Mouse (Mus musculus) heart, postnatal 0 days (tissue): ENCODE results near the gene Zfp580. TPM values are rescaled to one million over a fixed set of nuclear protein-coding genes. Genes with fewer than 3 reads are reported as not detected.
"Not testable (repeated sequence)": the region's sequence is repeated elsewhere in the genome, so short reads cannot be mapped to it uniquely, and the experiment has no call there.

Experiments used
- ATAC-seq: fragments of 200-750 bp; cut with Nextera tagmentation; 2 replicates; pipeline ENCODE4 v1.8.0; 2017; ENCODE audit warnings: low read depth, moderate number of reproducible peaks, moderate library complexity; ENCODE audit not compliant: insufficient read depth
- DNase-seq: peaks from one replicate; pipeline ENCODE4 v3.0.0-alpha.2; 2016; ENCODE audit warnings: low spot score
- H3K27ac ChIP-seq: fragments of 300-500 bp; sonication (generic); 2 replicates; pipeline ENCODE4 v1.5.1; 2014; ENCODE audit warnings: low read depth, mild to moderate bottlenecking
- H3K27me3 ChIP-seq: fragments of 300-500 bp; sonication (generic); 2 replicates; pipeline ENCODE4 v1.6.1; 2014; ENCODE audit warnings: low read length, mixed read lengths; ENCODE audit not compliant: control insufficient read depth, insufficient read depth
- H3K36me3 ChIP-seq: fragments of 300-500 bp; sonication (generic); replicated peaks from 2 replicates; pipeline ENCODE4 v1.6.1; 2014; ENCODE audit warnings: low read length, mixed read lengths; ENCODE audit not compliant: control insufficient read depth, insufficient read depth
- H3K4me1 ChIP-seq: fragments of 300-500 bp; sonication (generic); 2 replicates; pipeline ENCODE4 v1.6.1; 2014; ENCODE audit warnings: antibody characterized with exemption; ENCODE audit not compliant: control insufficient read depth, insufficient read depth
- H3K4me2 ChIP-seq: fragments of 300-500 bp; sonication (generic); 2 replicates; pipeline ENCODE4 v1.6.1; 2014; ENCODE audit warnings: low read depth, mild to moderate bottlenecking, low read length, moderate library complexity
- H3K4me3 ChIP-seq: fragments of 300-500 bp; sonication (generic); 2 replicates; pipeline ENCODE4 v1.5.1; 2014; ENCODE audit warnings: low read depth, low read length
- H3K9ac ChIP-seq: fragments of 300-500 bp; sonication (generic); replicated peaks from 2 replicates; pipeline ENCODE4 v1.6.1; 2014; ENCODE audit warnings: low read depth, low read length, mixed read lengths
- H3K9me3 ChIP-seq: fragments of 300-500 bp; sonication (generic); replicated peaks from 2 replicates; pipeline ENCODE4 v1.6.1; 2016; ENCODE audit warnings: low read length; ENCODE audit not compliant: control insufficient read depth
- CTCF ChIP-seq: IDR thresholded peaks from 2 replicates; pipeline ENCODE4 v1.5.1; 2016; ENCODE audit warnings: antibody characterized with exemption, control low read depth, low read depth
- EP300 ChIP-seq: IDR thresholded peaks from 2 replicates; pipeline ENCODE4 v1.6.1; 2016; ENCODE audit warnings: antibody characterized with exemption, low read depth
- WGBS: fragments of 180-500 bp; shearing (Covaris S2); extraction: QIAGEN DNeasy Blood & Tissue Kit; methylation state at CpG from one replicate; pipeline ENCODE4 v1.1.7; 2014; 5-methylcytosine and 5-hydroxymethylcytosine counted together
- polyA plus RNA-seq: library from polyadenylated mRNA; unstranded; fragments of >200 nt; fragmentation: Nextera tagmentation; extraction: Ambion mirVana; gene quantifications from 2 replicates; pipeline ENCODE4 v1.2.1, GENCODE M21; 2015
- total RNA-seq: library from RNA; depleted of rRNA; stranded (reverse); fragments of >200 nt; gene quantifications from 2 replicates; pipeline ENCODE4 v1.2.3, GENCODE M21; 2014; ENCODE audit warnings: low replicate concordance

Gene Zfp580
- total and polyA plus RNA-seq, 2 experiments from 2014 or later, result 16.6 TPM; not detected in 1

DNA sequence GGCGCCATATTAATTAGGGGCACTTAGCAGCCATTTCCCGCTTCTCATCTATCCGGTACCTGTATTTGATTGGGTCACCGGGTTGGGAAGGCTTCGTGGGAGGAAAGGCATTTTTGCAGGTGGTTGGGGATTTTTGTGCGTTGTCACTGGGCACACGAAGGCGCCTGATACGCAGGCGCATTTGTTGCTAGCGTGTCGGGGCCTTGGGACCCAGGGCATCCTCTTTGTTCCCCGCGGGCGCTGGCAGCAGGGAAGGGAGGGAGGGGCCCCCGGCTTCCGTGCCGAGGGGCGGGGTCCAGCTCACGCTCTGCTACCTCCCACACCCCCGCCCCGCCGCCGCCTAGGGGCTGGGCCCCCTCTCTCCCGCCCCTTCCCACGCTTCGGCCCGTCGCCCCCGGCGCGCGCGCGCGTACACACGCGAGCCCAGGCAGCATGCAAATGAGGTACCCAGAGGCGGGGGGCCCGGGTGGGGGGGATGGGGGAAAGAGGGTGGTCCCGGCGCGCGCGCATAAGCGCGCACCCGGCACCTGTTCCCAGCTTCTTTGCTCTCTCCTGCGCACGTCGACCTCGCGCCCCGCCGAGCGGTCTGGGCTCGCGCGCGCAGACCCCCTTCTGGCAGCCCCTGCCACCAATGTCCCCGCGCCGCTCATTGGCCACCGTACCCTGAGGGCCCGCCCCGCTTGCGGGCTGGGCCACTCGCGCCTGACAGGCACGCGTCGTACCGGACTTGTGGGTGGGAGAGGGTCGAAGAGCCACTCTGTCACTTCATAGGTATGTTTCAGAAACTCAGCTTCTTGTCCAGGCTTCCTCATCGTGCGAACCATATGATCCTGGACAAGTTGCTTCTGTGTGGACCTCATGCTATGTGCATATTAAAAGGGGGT lies 36.0 kb upstream of the Zfp580 start, which contains the start of gene Gm44973:
Gene Gm44973 (plus strand): TSS at position 379 of the 884 bp plus-strand sequence.
- ATAC-seq (peak; percentile 79), DNase-seq (peak; percentile 95)
- no peak for TF ChIP-seq CTCF
- TF ChIP-seq EP300, result no peak
- Histone ChIP-seq H3K4me1 (peaks cover 16% of the 10 kb centered on the region), H3K9me3 (no peaks in the 10 kb centered on the region), H3K4me2 (peak within 1 kb of the TSS; percentile 70), H3K36me3 (peaks cover 25% of the 10 kb centered on the region), H3K27me3 (no peaks in the 10 kb centered on the region), H3K4me3 (peak within 1 kb of the TSS; percentile 74), H3K27ac (peak within 1 kb of the TSS; percentile 96), H3K9ac (peak within 1 kb of the TSS; percentile 78)
- under 1% methylated on average over 73 of the region's 76 CpGs for WGBS

- 70% methylated on average over 3 of the region's 3 CpGs for WGBS
- H3K4me2 ChIP-seq, result peak overlapping the region; percentile 70
- peak overlapping the region; percentile 96 for H3K27ac ChIP-seq
- ATAC-seq (no peak), DNase-seq (no peak)
- H3K4me1 ChIP-seq, result peaks cover 18% of the 10 kb centered on the region
- TF ChIP-seq CTCF (no peak), EP300 (no peak)
- no peaks in the 10 kb centered on the region for H3K27me3 ChIP-seq
- peak overlapping the region; percentile 78 for H3K9ac ChIP-seq
- H3K36me3 ChIP-seq, result peaks cover 18% of the 10 kb centered on the region
- no peaks in the 10 kb centered on the region for H3K9me3 ChIP-seq
- H3K4me3 ChIP-seq, result peak overlapping the region; percentile 74
Measured at GRCm38 (mm10) chr7:5016057-5016456, 35.3 kb upstream of the Zfp580 start.

DNA sequence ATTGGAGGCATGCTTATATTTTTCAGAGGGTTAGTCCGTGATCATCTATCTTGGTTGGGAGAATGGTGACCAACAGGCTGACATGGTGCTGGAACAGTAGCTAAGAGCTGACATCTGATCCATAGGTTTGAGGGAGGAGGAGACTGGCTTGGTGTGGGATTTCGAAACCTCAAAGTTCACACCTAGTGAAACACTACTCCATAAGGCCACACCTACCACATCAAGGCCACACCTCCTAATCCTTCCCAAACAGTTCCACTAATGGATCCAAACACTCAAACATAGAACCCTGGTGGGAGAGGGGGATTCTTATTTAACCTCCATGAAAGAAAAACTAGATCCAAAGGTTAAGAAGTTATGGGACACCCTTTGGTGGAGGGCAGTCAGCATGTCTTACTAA lies 34.4 kb upstream of the Zfp580 start:
- no peak for TF ChIP-seq CTCF
- no peaks in the 10 kb centered on the region for H3K27me3 ChIP-seq
- H3K27ac ChIP-seq, result no peak overlapping the region
- peaks cover 22% of the 10 kb centered on the region for H3K4me1 ChIP-seq
- no peaks in the 10 kb centered on the region for H3K9me3 ChIP-seq
- no peak overlapping the region for H3K4me2 ChIP-seq
- DNase-seq (no peak), ATAC-seq (no peak)
- no peak overlapping the region for H3K9ac ChIP-seq
- 98% methylated on average over 2 of the region's 2 CpGs for WGBS
- no peak overlapping the region for H3K4me3 ChIP-seq
- peaks cover 9% of the 10 kb centered on the region for H3K36me3 ChIP-seq

DNA sequence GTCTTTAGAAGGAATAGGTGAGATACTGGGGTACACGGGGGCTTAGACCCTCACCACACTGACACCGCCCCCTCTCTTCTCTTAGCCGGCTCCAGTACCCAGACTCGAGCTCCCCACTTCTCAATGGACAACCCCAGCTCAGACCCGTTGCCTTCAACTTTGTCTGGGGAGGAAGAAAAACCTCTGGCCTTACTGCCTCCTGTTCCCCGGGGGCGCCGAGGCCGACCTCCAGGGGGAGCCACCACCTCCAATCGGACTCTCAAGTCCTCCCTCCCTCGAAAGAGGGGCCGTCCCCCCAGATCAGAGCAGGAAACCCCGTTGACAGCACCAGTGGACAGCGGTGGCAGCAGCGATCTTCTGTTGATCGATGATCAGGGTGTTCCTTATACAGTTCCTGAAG lies 34.0 kb upstream of the Zfp580 start:
- TF ChIP-seq EP300 (no peak), CTCF (0 out of 2 replicates have a peak, but pooled peaks have one; percentile 6)
- 94% methylated on average over 16 of the region's 16 CpGs for WGBS
- Histone ChIP-seq H3K36me3 (peaks cover 10% of the 10 kb centered on the region), H3K4me2 (no peak overlapping the region), H3K4me1 (peaks cover 22% of the 10 kb centered on the region), H3K9ac (no peak overlapping the region), H3K4me3 (no peak overlapping the region), H3K27me3 (no peaks in the 10 kb centered on the region), H3K27ac (no peak overlapping the region), H3K9me3 (no peaks in the 10 kb centered on the region)
- DNase-seq (no peak), ATAC-seq (no peak)

- Histone ChIP-seq H3K9ac (no peak overlapping the region), H3K4me1 (peaks cover 22% of the 10 kb centered on the region), H3K9me3 (no peaks in the 10 kb centered on the region), H3K27me3 (no peaks in the 10 kb centered on the region), H3K36me3 (peaks cover 9% of the 10 kb centered on the region), H3K4me3 (no peak overlapping the region), H3K27ac (no peak overlapping the region), H3K4me2 (no peak overlapping the region)
- WGBS, result 97% methylated on average over 21 of the region's 21 CpGs
- TF ChIP-seq EP300, result no peak
- TF ChIP-seq CTCF, result no peak
- DNase-seq (no peak), ATAC-seq (no peak)
Measured at GRCm38 (mm10) chr7:5017931-5018330, 33.4 kb upstream of the Zfp580 start.

DNA sequence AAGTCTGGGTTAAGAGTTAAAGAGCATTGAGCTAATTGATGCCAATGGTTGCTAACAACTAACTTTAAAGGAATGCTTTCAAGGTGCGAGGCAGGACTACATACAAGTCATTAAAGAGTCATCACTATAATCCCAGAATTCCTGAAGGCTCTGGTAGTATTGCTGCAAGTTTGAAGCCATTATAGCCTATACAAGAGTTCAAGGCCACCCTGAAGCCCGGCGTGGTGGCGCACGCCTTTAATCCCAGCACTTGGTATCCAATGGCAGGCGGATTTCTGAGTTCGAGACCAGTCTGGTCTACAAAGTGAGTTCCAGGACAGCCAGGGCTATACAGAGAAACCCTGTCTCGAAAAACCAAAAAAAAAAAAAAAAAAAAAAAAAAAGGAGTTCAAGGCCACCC lies 31.8 kb upstream of the Zfp580 start:
- Histone ChIP-seq H3K4me3 (peak overlapping the region; percentile 98), H3K9ac (peak overlapping the region; percentile 22; the same call in 1 of the 2 replicates), H3K4me1 (peaks cover 18% of the 10 kb centered on the region), H3K4me2 (peak overlapping the region; percentile 91), H3K36me3 (peaks cover 25% of the 10 kb centered on the region), H3K27ac (peak overlapping the region; percentile 97)
- not testable (repeated sequence) for DNase-seq, H3K27me3 ChIP-seq, H3K9me3 ChIP-seq, ATAC-seq
- 33% methylated on average over 8 of the region's 8 CpGs for WGBS
